Mouse (Mus musculus) G1E (cell line): ENCODE results near the gene Vps36.

Experiments used
- CTCF ChIP-seq: IDR thresholded peaks from 2 replicates; pipeline ENCODE4 v1.5.1; 2012; ENCODE audit warnings: low read depth, low read length, inconsistent platforms, mixed read lengths
- POLR2AphosphoS5 ChIP-seq: IDR thresholded peaks from 2 replicates; pipeline ENCODE4 v1.6.1; 2012; ENCODE audit warnings: low read depth, low read length, inconsistent platforms; ENCODE audit not compliant: insufficient replicate concordance

- no peak for TF ChIP-seq CTCF
- TF ChIP-seq POLR2AphosphoS5, result no peak
Measured at GRCm38 (mm10) chr8:22245663-22246062, 53.1 kb downstream of the Vps36 start.
